21 mouse cellular contexts compared by ENCODE assay signal in the genomic region with DNA sequence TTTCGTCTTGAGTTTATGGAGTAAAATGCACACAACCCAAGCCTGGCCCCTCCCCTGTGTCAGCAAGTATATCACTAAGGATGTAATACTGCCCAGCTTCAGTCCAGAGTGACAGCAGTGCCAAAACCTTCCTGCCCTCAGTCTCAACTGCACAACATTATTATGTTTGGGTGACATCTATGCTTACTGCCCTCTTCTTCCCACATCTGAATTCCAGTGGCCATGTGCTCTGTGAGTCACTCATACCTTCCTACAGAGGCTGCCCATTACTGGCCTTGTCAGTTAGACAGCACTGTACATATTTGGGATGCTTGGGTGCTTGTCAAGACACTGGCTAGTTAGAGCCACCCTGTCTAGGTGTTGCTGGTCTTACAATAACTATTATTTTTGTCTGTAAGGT. TPM values are rescaled to one million over a fixed set of nuclear protein-coding genes. Genes with fewer than 3 reads are reported as not detected.
DNase-seq lines count a peak whose midpoint lies in the region; ATAC-seq and TF ChIP-seq lines count a peak whose summit lies in the region.
"Had no signal": no experiment of that assay in that cellular context is flagged by ENCODE, and none has a peak within 500 bp of the region (broad histone marks: within the 10 kb centered on the region; RNA-seq: fewer than 3 reads in every experiment).

No protein-coding gene starts in this region.

- H3K4me3 ChIP-seq in heart, embryonic 13.5 days = no peak overlapping the region
- H3K4me3 ChIP-seq in C2C12 (ENCODE audit: insufficient read depth, poor library complexity, severe bottlenecking) = no peak overlapping the region
- H3K4me3 ChIP-seq in hindbrain, embryonic 14.5 days (replicated peaks; ENCODE audit: low read length) = no peak overlapping the region
- H3K4me3 ChIP-seq: embryonic facial prominence, embryonic 13.5 days; forebrain, embryonic 10.5 days; hindbrain, embryonic 12.5 days; limb, embryonic 10.5 days; midbrain, embryonic 12.5 days had no signal

- H3K27ac ChIP-seq in heart, embryonic 13.5 days (replicated peaks) = peak overlapping the region; percentile 68
- no peak overlapping the region for H3K27ac ChIP-seq in hindbrain, embryonic 14.5 days
- H3K27ac ChIP-seq: embryonic facial prominence, embryonic 13.5 days; forebrain, embryonic 10.5 days; hindbrain, embryonic 12.5 days; limb, embryonic 10.5 days; midbrain, embryonic 12.5 days had no signal

- intact Hi-C loops in heart, postnatal 25 days (cut with DNase I) = no loop called here

- peak; percentile 28 for DNase-seq in cerebellum, adult 11-12 months
- DNase-seq in cerebellum, postnatal 14 days = no peak
- DNase-seq in heart, postnatal 25 days (ENCODE audit: low spot score) = no peak
- DNase-seq in fibroblast of lung, adult 2 months (ENCODE audit: low read depth) = peak; percentile 75
- no peak for DNase-seq in frontal cortex, postnatal 36 days (ENCODE audit: low spot score in 2 of 2)
- no peak for DNase-seq in hindbrain, embryonic 14.5 days (ENCODE audit: low spot score)
- DNase-seq: gastrocnemius, postnatal 36 days; lung, adult 2 months; lung, postnatal 36 days; right cerebral cortex, postnatal 14 days; thymus, postnatal 14 days had no signal

- H3K27me3 ChIP-seq in heart, embryonic 13.5 days (replicated peaks) = no peaks in the 10 kb centered on the region
- no peaks in the 10 kb centered on the region for H3K27me3 ChIP-seq in C2C12 (ENCODE audit: control insufficient read depth, insufficient read depth, insufficient read length)
- no peaks in the 10 kb centered on the region for H3K27me3 ChIP-seq in hindbrain, embryonic 14.5 days (ENCODE audit: control insufficient read depth, insufficient read depth, low read length)
- H3K27me3 ChIP-seq: embryonic facial prominence, embryonic 13.5 days; hindbrain, embryonic 12.5 days; midbrain, embryonic 12.5 days had no signal

- no peak overlapping the region for H3K4me2 ChIP-seq in heart, embryonic 13.5 days
- H3K4me2 ChIP-seq in hindbrain, embryonic 14.5 days (replicated peaks) = no peak overlapping the region
- H3K4me2 ChIP-seq: embryonic facial prominence, embryonic 13.5 days; hindbrain, embryonic 12.5 days; liver, embryonic 11.5 days; midbrain, embryonic 12.5 days had no signal

- peaks cover 79% of the 10 kb centered on the region for H3K79me3 ChIP-seq in C2C12 (ENCODE audit: low read depth)

- ATAC-seq in heart, embryonic 13.5 days (ENCODE audit: extremely low read depth, insufficient number of reproducible peaks, low FRiP score, low TSS enrichment) = no peak
- ATAC-seq in hindbrain, embryonic 14.5 days (ENCODE audit: low FRiP score) = no peak
- ATAC-seq: intestine, embryonic 16.5 days had no signal

- no peak for TF ChIP-seq CTCF in C2C12 (IDR thresholded peaks at IDR 0.05; ENCODE audit: control insufficient read depth, insufficient read depth, insufficient read length)

- WGBS in heart, embryonic 13.5 days = 48% methylated on average over 1 of the region's 1 CpGs
- 95% methylated on average over 1 of the region's 1 CpGs for WGBS in hindbrain, embryonic 14.5 days

- H3K36me3 ChIP-seq in heart, embryonic 13.5 days = peaks cover 43% of the 10 kb centered on the region
- peaks cover 33% of the 10 kb centered on the region for H3K36me3 ChIP-seq in C2C12 (ENCODE audit: control insufficient read depth, insufficient read depth)
- peaks cover 20% of the 10 kb centered on the region for H3K36me3 ChIP-seq in hindbrain, embryonic 14.5 days (replicated peaks; ENCODE audit: control insufficient read depth, insufficient read depth)

- H3K79me2 ChIP-seq in C2C12 (ENCODE audit: control insufficient read depth, insufficient read depth) = peaks cover 96% of the 10 kb centered on the region

- peaks cover 88% of the 10 kb centered on the region for H3K4me1 ChIP-seq in heart, embryonic 13.5 days
- peaks cover 14% of the 10 kb centered on the region; the same call in 1 of the 2 replicates for H3K4me1 ChIP-seq in hindbrain, embryonic 14.5 days (replicated peaks; ENCODE audit: control insufficient read depth, insufficient read depth, low read length)

- H3K9ac ChIP-seq in heart, embryonic 13.5 days = no peak overlapping the region
- H3K9ac ChIP-seq in hindbrain, embryonic 14.5 days = no peak overlapping the region
- H3K9ac ChIP-seq: embryonic facial prominence, embryonic 13.5 days; hindbrain, embryonic 12.5 days; midbrain, embryonic 12.5 days had no signal

- H3K9me3 ChIP-seq in heart, embryonic 13.5 days = no peaks in the 10 kb centered on the region
- H3K9me3 ChIP-seq in hindbrain, embryonic 14.5 days (ENCODE audit: control insufficient read depth, low read length) = no peaks in the 10 kb centered on the region
- H3K9me3 ChIP-seq: embryonic facial prominence, embryonic 13.5 days; forebrain, embryonic 10.5 days; hindbrain, embryonic 12.5 days; limb, embryonic 10.5 days; midbrain, embryonic 12.5 days had no signal

- H3ac ChIP-seq in C2C12 (ENCODE audit: control insufficient read depth, insufficient read length, low read depth) = no peak overlapping the region

TF ChIP-seq in C2C12, 6 proteins besides CTCF, POLR2A, EP300 and RAD21:
- no peak for TF ChIP-seq MYOG (IDR thresholded peaks at IDR 0.05; ENCODE audit: control insufficient read depth, extremely low read depth, insufficient read length)
- no peak for TF ChIP-seq CEBPB (IDR thresholded peaks at IDR 0.05; ENCODE audit: low read depth)
- no peak for TF ChIP-seq FOSL1 (IDR thresholded peaks at IDR 0.05; ENCODE audit: insufficient read depth, low read length, poor library complexity, severe bottlenecking)
- peak; percentile 96 for TF ChIP-seq MAX (IDR thresholded peaks at IDR 0.05)
- peak; percentile 76 for TF ChIP-seq USF1 (IDR thresholded peaks at IDR 0.05; ENCODE audit: low read depth)
- no peak for TF ChIP-seq MYOD1 (IDR thresholded peaks at IDR 0.05; ENCODE audit: control insufficient read depth, insufficient read length, low read depth)

RNA-seq across cellular contexts. Expression of gene Sh3gl1, which starts 10.1 kb away (rescaled TPM):
- polyA plus RNA-seq in heart, embryonic 13.5 days (2015; fragmentation: Nextera tagmentation; extraction: Ambion mirVana) = 85.0 and 87.6 TPM in 2 replicates
- total RNA-seq in heart, postnatal 25 days (2021) = 10 to 100 TPM; 17.6 to 19.8 TPM
- polyA plus RNA-seq in C2C12 (2012; fragmentation: generic; extraction: Trizol) = 83.9 TPM
- polyA plus RNA-seq in hindbrain, embryonic 14.5 days (2014; fragmentation: Nextera tagmentation; extraction: Ambion mirVana) = 91.1 and 94.1 TPM in 2 replicates

RNA-seq across cellular contexts. Expression of gene Chaf1a, which starts 13.9 kb away (rescaled TPM):
- 14.1 and 14.2 TPM in 2 replicates for polyA plus RNA-seq in heart, embryonic 13.5 days (2015; fragmentation: Nextera tagmentation; extraction: Ambion mirVana)
- 1 to 10 TPM in 1 of 2 experiments, under 1 TPM in 1; 0.95 to 1.2 TPM for total RNA-seq in heart, postnatal 25 days (2021)
- polyA plus RNA-seq in C2C12 (2012; fragmentation: generic; extraction: Trizol) = 39.9 TPM
- 3.1 and 3.6 TPM in 2 replicates for polyA plus RNA-seq in hindbrain, embryonic 14.5 days (2014; fragmentation: Nextera tagmentation; extraction: Ambion mirVana)

RNA-seq across cellular contexts. Expression of gene Mpnd, which starts 20.8 kb away (rescaled TPM):
- polyA plus RNA-seq in heart, embryonic 13.5 days (2015; fragmentation: Nextera tagmentation; extraction: Ambion mirVana) = 62.1 and 68.1 TPM in 2 replicates
- 10 to 100 TPM; 50.0 to 59.4 TPM for total RNA-seq in heart, postnatal 25 days (2021)
- polyA plus RNA-seq in C2C12 (2012; fragmentation: generic; extraction: Trizol) = 55.4 TPM
- polyA plus RNA-seq in hindbrain, embryonic 14.5 days (2014; fragmentation: Nextera tagmentation; extraction: Ambion mirVana) = 146 and 151 TPM in 2 replicates

RNA-seq across cellular contexts. Expression of gene Stap2, which starts 20.9 kb away (rescaled TPM):
- polyA plus RNA-seq in heart, embryonic 13.5 days (2015; fragmentation: Nextera tagmentation; extraction: Ambion mirVana) = 11.9 and 14.6 TPM in 2 replicates
- 10 to 100 TPM; 14.1 to 14.6 TPM for total RNA-seq in heart, postnatal 25 days (2021)
- 0.48 TPM for polyA plus RNA-seq in C2C12 (2012; fragmentation: generic; extraction: Trizol)
- 5.6 and 6.0 TPM in 2 replicates for polyA plus RNA-seq in hindbrain, embryonic 14.5 days (2014; fragmentation: Nextera tagmentation; extraction: Ambion mirVana)
- total RNA-seq: common myeloid progenitor, adult 5-6 weeks had no signal

RNA-seq across cellular contexts. Expression of gene Fsd1, which starts 40.0 kb away (rescaled TPM):
- 4.5 and 5.0 TPM in 2 replicates for polyA plus RNA-seq in heart, embryonic 13.5 days (2015; fragmentation: Nextera tagmentation; extraction: Ambion mirVana)
- total RNA-seq in heart, postnatal 25 days (2021) = under 1 TPM in 1 of 2 experiments, not detected in 1; 0.47 TPM
- polyA plus RNA-seq in C2C12 (2012; fragmentation: generic; extraction: Trizol) = 1.2 TPM
- 167 and 175 TPM in 2 replicates for polyA plus RNA-seq in hindbrain, embryonic 14.5 days (2014; fragmentation: Nextera tagmentation; extraction: Ambion mirVana)
- total RNA-seq: common myeloid progenitor, adult 5-6 weeks; gastrocnemius, postnatal 36 days had no signal

Comparison
In these comparisons a context has a peak if more than half of its experiments do, and no peak if none do; other contexts are left out.
1. DNase-seq: peak in cerebellum, adult 11-12 months (single experiment) and fibroblast of lung, adult 2 months (single experiment); none in cerebellum, postnatal 14 days (0 of 2), heart, postnatal 25 days (single experiment), frontal cortex, postnatal 36 days (0 of 2) and hindbrain, embryonic 14.5 days (single experiment).